Mouse (Mus musculus) MEL (cell line): Measurements from ENCODE around the gene Btk. TPM values are rescaled to one million over a fixed set of nuclear protein-coding genes. Genes with fewer than 3 reads are reported as not detected.

Experiments
- DNase-seq: peaks from one replicate; pipeline ENCODE4 v3.0.0; 2011; ENCODE audit warnings: low read depth, low spot score
- H3K27ac ChIP-seq: 2 replicates; pipeline ENCODE4 v1.5.1; 2012; ENCODE audit warnings: low read depth, mild to moderate bottlenecking, control low read depth, low read length, moderate library complexity; ENCODE audit not compliant: control insufficient read depth
- H3K27me3 ChIP-seq, 2 experiments: fragments of 150-350 bp in 1 of 2; sonication (generic) in 1 of 2; 2 replicates each; pipeline ENCODE4 v1.6.1; 2012; ENCODE audit warnings: low read length in 2 of 2, mild to moderate bottlenecking in 2 of 2, improper control_type of control experiment in 1 of 2, moderate library complexity in 1 of 2; ENCODE audit not compliant: insufficient read depth in 2 of 2, control insufficient read depth in 1 of 2
- H3K36me3 ChIP-seq, 2 experiments: 2 replicates each; pipeline ENCODE4 v1.6.1; 2012 to 2014; ENCODE audit warnings: low read length in 2 of 2, improper control_type of control experiment in 1 of 2, inconsistent platforms in 1 of 2, mild to moderate bottlenecking in 1 of 2; ENCODE audit not compliant: insufficient read depth in 2 of 2, control insufficient read depth in 1 of 2
- H3K4me1 ChIP-seq, 2 experiments: fragments of 150-350 bp in 1 of 2; sonication (generic) in 1 of 2; 2 replicates each; pipeline ENCODE4 v1.6.1; 2012; ENCODE audit warnings: low read length in 2 of 2, improper control_type of control experiment in 1 of 2, mild to moderate bottlenecking in 1 of 2; ENCODE audit not compliant: insufficient read depth in 2 of 2, control insufficient read depth in 1 of 2
- H3K4me3 ChIP-seq, 2 experiments: fragments of 150-350 bp in 1 of 2; sonication (generic) in 1 of 2; 2 replicates each; pipeline ENCODE4 v1.5.1; 2012; ENCODE audit warnings: low read depth in 2 of 2, low read length in 2 of 2, mild to moderate bottlenecking in 2 of 2, moderate library complexity in 2 of 2, control low read depth in 1 of 2, improper control_type of control experiment in 1 of 2; ENCODE audit not compliant: control insufficient read depth in 1 of 2, insufficient read depth in 1 of 2
- H3K79me2 ChIP-seq: 2 replicates; pipeline ENCODE4 v1.6.1; 2012; ENCODE audit warnings: mild to moderate bottlenecking, low read length, moderate library complexity; ENCODE audit not compliant: control insufficient read depth, poor library complexity, insufficient read depth
- H3K9ac ChIP-seq: 2 replicates; pipeline ENCODE4 v1.6.1; 2012; ENCODE audit warnings: low read depth, mild to moderate bottlenecking, control low read depth, low read length, moderate library complexity; ENCODE audit not compliant: control insufficient read depth, poor library complexity, severe bottlenecking
- H3K9me3 ChIP-seq: fragments of 150-350 bp; sonication (generic); replicated peaks from 2 replicates; pipeline ENCODE4 v1.6.1; 2012; ENCODE audit warnings: mild to moderate bottlenecking, low read length, improper control_type of control experiment, moderate library complexity; ENCODE audit not compliant: insufficient read depth
- CHD2 ChIP-seq: IDR thresholded peaks from 2 replicates; pipeline ENCODE4 v1.6.1; 2011; ENCODE audit warnings: low read length, improper control_type of control experiment
- CTCF ChIP-seq, 3 experiments: IDR thresholded peaks in 2 of 3; conservative IDR thresholded peaks in 1 of 3; 2 replicates each; pipeline ENCODE4 v1.5.1; 2011 to 2012; ENCODE audit warnings: low read length in 3 of 3, low read depth in 2 of 3, mild to moderate bottlenecking in 2 of 3, improper control_type of control experiment in 1 of 3, inconsistent platforms in 1 of 3, mixed read lengths in 1 of 3, moderate library complexity in 1 of 3; ENCODE audit not compliant: control insufficient read depth in 1 of 3, insufficient read depth in 1 of 3, poor library complexity in 1 of 3, severe bottlenecking in 1 of 3
- ETS1 ChIP-seq: IDR thresholded peaks from 2 replicates; pipeline ENCODE4 v1.6.1; 2012; ENCODE audit warnings: low read depth, mild to moderate bottlenecking, inconsistent platforms, low read length, improper control_type of control experiment, moderate library complexity
- MAFK ChIP-seq: IDR thresholded peaks from 2 replicates; pipeline ENCODE4 v1.6.1; 2011; ENCODE audit warnings: low read depth, mild to moderate bottlenecking, low read length, improper control_type of control experiment, borderline replicate concordance
- MEF2A ChIP-seq: IDR thresholded peaks from 2 replicates; pipeline ENCODE4 v1.6.1; 2014; ENCODE audit warnings: low read depth, mild to moderate bottlenecking, inconsistent platforms, low read length, improper control_type of control experiment; ENCODE audit not compliant: poor library complexity, insufficient replicate concordance, severe bottlenecking; ENCODE audit errors: extremely low read depth
- polyA plus RNA-seq, 2 experiments: library from polyadenylated mRNA; stranded (reverse) in 1 of 2; unstranded in 1 of 2; fragments of >175 nt in 1 of 2; fragments of >200 nt in 1 of 2; gene quantifications; 2 replicates each; pipeline versions ENCODE4 v1.2.1 to v1.2.4; 2012; ENCODE audit warnings: low replicate concordance in 2 of 2, low read depth in 1 of 2; ENCODE audit not compliant: insufficient read length in 2 of 2, insufficient read depth in 1 of 2, missing spikeins in 1 of 2
- total RNA-seq: library from RNA; depleted of rRNA; stranded (reverse); fragments of 300-350 nt; gene quantifications from 2 replicates; pipeline ENCODE4 v1.2.3, GENCODE M21; 2012; rRNA removed

The Btk gene
- total and polyA plus RNA-seq, 3 experiments, result 137 to 327 (median 291) TPM

DNA sequence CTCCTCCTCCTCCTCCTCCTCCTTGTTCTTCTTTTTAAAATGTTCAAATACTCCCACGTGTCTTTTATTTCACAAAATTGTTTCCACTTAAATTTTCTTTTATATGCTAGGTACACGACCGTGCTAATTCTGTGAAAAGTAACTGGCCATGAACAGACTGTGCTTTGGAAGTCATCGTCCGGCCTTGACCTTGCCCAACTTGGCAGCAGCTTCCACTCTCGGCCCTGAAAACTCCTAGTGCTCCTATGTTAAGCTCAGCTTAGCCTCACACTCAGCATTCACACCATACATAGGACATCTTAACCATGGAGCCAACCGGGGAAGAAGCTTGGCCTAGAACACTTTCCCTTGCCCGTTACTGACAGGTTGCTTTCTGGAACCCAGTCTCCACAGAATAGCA lies 82.7 kb downstream of the Btk start:
- TF ChIP-seq MEF2A (no peak), CTCF (IDR thresholded peaks at IDR 0.05 in 2 of 3, conservative IDR thresholded peaks at IDR 0.05 in 1 of 3; ENCODE audit: control insufficient read depth in 1 of 3, insufficient read depth in 1 of 3, low read depth in 2 of 3, low read length in 3 of 3, poor library complexity in 1 of 3, severe bottlenecking in 1 of 3) (no peak), ETS1 (no peak), CHD2 (no peak), MAFK (no peak)

More for the DNA sequence above, 82.7 kb downstream of the Btk start:
- H3K4me3 ChIP-seq, result no peak overlapping the region
- H3K4me1 ChIP-seq, result no peaks in the 10 kb centered on the region
- DNase-seq, result no peak
- no peaks in the 10 kb centered on the region for H3K9me3 ChIP-seq
- H3K79me2 ChIP-seq, result no peaks in the 10 kb centered on the region
- H3K27ac ChIP-seq, result no peak overlapping the region
- peaks cover 7 to 8% of the 10 kb centered on the region in 2 experiments for H3K27me3 ChIP-seq
- no peaks in the 10 kb centered on the region for H3K36me3 ChIP-seq
- H3K9ac ChIP-seq, result no peak overlapping the region

Other genes with a start within 250 kb of the Btk start
- 0.39 and 0.49 TPM in 2 replicates for gene Drp2, start 179.0 kb downstream of the Btk start, total RNA-seq
- gene Drp2, start 179.0 kb downstream of the Btk start, polyA plus RNA-seq, result 1 to 10 TPM in 1 of 2 experiments, not detected in 1; 1.6 TPM
- gene Taf7l, start 107.1 kb downstream of the Btk start, total RNA-seq, result not detected in 2 replicates
- not detected for gene Taf7l, start 107.1 kb downstream of the Btk start, polyA plus RNA-seq
- 217 and 240 TPM in 2 replicates for gene Timm8a1, start 41.7 kb downstream of the Btk start, total RNA-seq
- 100 to 1,000 TPM; 267 to 449 TPM for gene Timm8a1, start 41.7 kb downstream of the Btk start, polyA plus RNA-seq
- 6,735 and 6,935 TPM in 2 replicates for gene Rpl36a, start 2.1 kb upstream of the Btk start, total RNA-seq
- gene Rpl36a, start 2.1 kb upstream of the Btk start, polyA plus RNA-seq, result 1,000 to 10,000 TPM in 1 of 2 experiments, not detected in 1; 1,673 TPM
- 10.0 and 10.2 TPM in 2 replicates for gene Gla, start 17.6 kb upstream of the Btk start, total RNA-seq
- 10 to 100 TPM in 1 of 2 experiments, not detected in 1; 17.0 TPM for gene Gla, start 17.6 kb upstream of the Btk start, polyA plus RNA-seq
- 127 and 134 TPM in 2 replicates for gene Hnrnph2, start 17.6 kb upstream of the Btk start, total RNA-seq
- gene Hnrnph2, start 17.6 kb upstream of the Btk start, polyA plus RNA-seq, result 100 to 1,000 TPM; 200 to 295 TPM
- not detected in 2 replicates for gene Armcx4, start 102.9 kb upstream of the Btk start, total RNA-seq
- gene Armcx4, start 102.9 kb upstream of the Btk start, polyA plus RNA-seq, result not detected
- 0.10 TPM in 1 of 2 replicates, not detected in the other for gene Armcx1, start 134.4 kb upstream of the Btk start, total RNA-seq
- gene Armcx1, start 134.4 kb upstream of the Btk start, polyA plus RNA-seq, result under 1 TPM in 1 of 2 experiments, not detected in 1; 0.10 TPM
- gene Armcx6, start 167.8 kb upstream of the Btk start, total RNA-seq, result not detected in 2 replicates
- not detected for gene Armcx6, start 167.8 kb upstream of the Btk start, polyA plus RNA-seq
- gene Armcx3, start 173.0 kb upstream of the Btk start, total RNA-seq, result 4.2 and 5.5 TPM in 2 replicates
- 1 to 10 TPM in 1 of 2 experiments, not detected in 1; 5.0 TPM for gene Armcx3, start 173.0 kb upstream of the Btk start, polyA plus RNA-seq
- 10.2 and 11.8 TPM in 2 replicates for gene Armcx2, start 225.7 kb upstream of the Btk start, total RNA-seq
- 10 to 100 TPM in 1 of 2 experiments, not detected in 1; 13.0 TPM for gene Armcx2, start 225.7 kb upstream of the Btk start, polyA plus RNA-seq